Mouse (Mus musculus) MEL (cell line): ENCODE results near the gene Phyh. TPM values are rescaled to one million over a fixed set of nuclear protein-coding genes. Genes with fewer than 3 reads are reported as not detected.

Experiments
- DNase-seq: peaks from one replicate; pipeline ENCODE4 v3.0.0; 2011; ENCODE audit warnings: low read depth, low spot score
- H3K27ac ChIP-seq: 2 replicates; pipeline ENCODE4 v1.5.1; 2012; ENCODE audit warnings: low read depth, mild to moderate bottlenecking, control low read depth, low read length, moderate library complexity; ENCODE audit not compliant: control insufficient read depth
- H3K27me3 ChIP-seq, 2 experiments: fragments of 150-350 bp in 1 of 2; sonication (generic) in 1 of 2; 2 replicates each; pipeline ENCODE4 v1.6.1; 2012; ENCODE audit warnings: low read length in 2 of 2, mild to moderate bottlenecking in 2 of 2, improper control_type of control experiment in 1 of 2, moderate library complexity in 1 of 2; ENCODE audit not compliant: insufficient read depth in 2 of 2, control insufficient read depth in 1 of 2
- H3K36me3 ChIP-seq, 2 experiments: 2 replicates each; pipeline ENCODE4 v1.6.1; 2012 to 2014; ENCODE audit warnings: low read length in 2 of 2, improper control_type of control experiment in 1 of 2, inconsistent platforms in 1 of 2, mild to moderate bottlenecking in 1 of 2; ENCODE audit not compliant: insufficient read depth in 2 of 2, control insufficient read depth in 1 of 2
- H3K4me1 ChIP-seq, 2 experiments: fragments of 150-350 bp in 1 of 2; sonication (generic) in 1 of 2; 2 replicates each; pipeline ENCODE4 v1.6.1; 2012; ENCODE audit warnings: low read length in 2 of 2, improper control_type of control experiment in 1 of 2, mild to moderate bottlenecking in 1 of 2; ENCODE audit not compliant: insufficient read depth in 2 of 2, control insufficient read depth in 1 of 2
- H3K4me3 ChIP-seq, 2 experiments: fragments of 150-350 bp in 1 of 2; sonication (generic) in 1 of 2; 2 replicates each; pipeline ENCODE4 v1.5.1; 2012; ENCODE audit warnings: low read depth in 2 of 2, low read length in 2 of 2, mild to moderate bottlenecking in 2 of 2, moderate library complexity in 2 of 2, control low read depth in 1 of 2, improper control_type of control experiment in 1 of 2; ENCODE audit not compliant: control insufficient read depth in 1 of 2, insufficient read depth in 1 of 2
- H3K79me2 ChIP-seq: 2 replicates; pipeline ENCODE4 v1.6.1; 2012; ENCODE audit warnings: mild to moderate bottlenecking, low read length, moderate library complexity; ENCODE audit not compliant: control insufficient read depth, poor library complexity, insufficient read depth
- H3K9ac ChIP-seq: 2 replicates; pipeline ENCODE4 v1.6.1; 2012; ENCODE audit warnings: low read depth, mild to moderate bottlenecking, control low read depth, low read length, moderate library complexity; ENCODE audit not compliant: control insufficient read depth, poor library complexity, severe bottlenecking
- H3K9me3 ChIP-seq: fragments of 150-350 bp; sonication (generic); replicated peaks from 2 replicates; pipeline ENCODE4 v1.6.1; 2012; ENCODE audit warnings: mild to moderate bottlenecking, low read length, improper control_type of control experiment, moderate library complexity; ENCODE audit not compliant: insufficient read depth
- CHD2 ChIP-seq: IDR thresholded peaks from 2 replicates; pipeline ENCODE4 v1.6.1; 2011; ENCODE audit warnings: low read length, improper control_type of control experiment
- E2F4 ChIP-seq: IDR thresholded peaks from 2 replicates; pipeline ENCODE4 v1.6.1; 2011; ENCODE audit warnings: low read depth, low read length, improper control_type of control experiment, borderline replicate concordance
- ELF1 ChIP-seq: IDR thresholded peaks from 2 replicates; pipeline ENCODE4 v1.6.1; 2014; ENCODE audit warnings: low read depth, mild to moderate bottlenecking, inconsistent platforms, low read length, improper control_type of control experiment, moderate library complexity
- GABPA ChIP-seq: IDR thresholded peaks from 2 replicates; pipeline ENCODE4 v1.6.1; 2012; ENCODE audit warnings: low read depth, mild to moderate bottlenecking, inconsistent platforms, low read length, improper control_type of control experiment, moderate library complexity
- GATA1 ChIP-seq: IDR thresholded peaks from 2 replicates; pipeline ENCODE4 v1.6.1; 2011; ENCODE audit warnings: low read depth, low read length, improper control_type of control experiment
- HCFC1 ChIP-seq: IDR thresholded peaks from 2 replicates; pipeline ENCODE4 v1.6.1; 2012; ENCODE audit warnings: low read depth, mild to moderate bottlenecking, inconsistent platforms, low read length, improper control_type of control experiment, moderate library complexity
- JUND ChIP-seq: IDR thresholded peaks from 2 replicates; pipeline ENCODE4 v1.6.1; 2011; ENCODE audit warnings: low read depth, mild to moderate bottlenecking, improper control_type of control experiment, low read length
- KAT2A ChIP-seq: conservative IDR thresholded peaks from 2 replicates; pipeline ENCODE4 v1.6.1; 2012; ENCODE audit warnings: low read depth, low read length, improper control_type of control experiment, inconsistent platforms
- MAFK ChIP-seq: IDR thresholded peaks from 2 replicates; pipeline ENCODE4 v1.6.1; 2011; ENCODE audit warnings: low read depth, mild to moderate bottlenecking, low read length, improper control_type of control experiment, borderline replicate concordance
- MXI1 ChIP-seq: IDR thresholded peaks from 2 replicates; pipeline ENCODE4 v1.6.1; 2011; ENCODE audit warnings: mild to moderate bottlenecking, low read depth, low read length, improper control_type of control experiment
- MYC ChIP-seq: IDR thresholded peaks from 2 replicates; pipeline ENCODE4 v1.6.1; 2011; ENCODE audit warnings: low read depth, mild to moderate bottlenecking, low read length, improper control_type of control experiment, moderate library complexity
- NRF1 ChIP-seq: IDR thresholded peaks from 2 replicates; pipeline ENCODE4 v1.6.1; 2014; ENCODE audit warnings: low read depth, mild to moderate bottlenecking, inconsistent platforms, low read length, improper control_type of control experiment, moderate library complexity; ENCODE audit not compliant: poor library complexity, insufficient read depth, severe bottlenecking
- POLR2A ChIP-seq, 2 experiments: IDR thresholded peaks; 2 replicates each; pipeline ENCODE4 v1.6.1; 2011 to 2012; ENCODE audit warnings: low read length in 2 of 2, mild to moderate bottlenecking in 2 of 2, control low read depth in 1 of 2, improper control_type of control experiment in 1 of 2, low read depth in 1 of 2, moderate library complexity in 1 of 2; ENCODE audit not compliant: control insufficient read depth in 1 of 2, insufficient read depth in 1 of 2, poor library complexity in 1 of 2
- POLR2AphosphoS2 ChIP-seq: IDR thresholded peaks from 2 replicates; pipeline ENCODE4 v1.6.1; 2011; ENCODE audit warnings: low read length, improper control_type of control experiment
- POLR2AphosphoS5 ChIP-seq: IDR thresholded peaks from 2 replicates; pipeline ENCODE4 v1.6.1; 2012; ENCODE audit warnings: low read depth, borderline replicate concordance, mild to moderate bottlenecking, inconsistent platforms, low read length, moderate library complexity, mixed read lengths
- RAD21 ChIP-seq: IDR thresholded peaks from 2 replicates; pipeline ENCODE4 v1.6.1; 2011; ENCODE audit warnings: mild to moderate bottlenecking, low read depth, low read length, improper control_type of control experiment
- SMC3 ChIP-seq: IDR thresholded peaks from 2 replicates; pipeline ENCODE4 v1.6.1; 2011; ENCODE audit warnings: low read depth, low read length, improper control_type of control experiment
- TAL1 ChIP-seq: IDR thresholded peaks from 2 replicates; pipeline ENCODE4 v1.6.1; 2012; ENCODE audit warnings: mild to moderate bottlenecking, inconsistent platforms, low read length, moderate library complexity, mixed read lengths
- USF1 ChIP-seq: IDR thresholded peaks from 2 replicates; pipeline ENCODE4 v1.6.1; 2014; ENCODE audit warnings: low read depth, mild to moderate bottlenecking, inconsistent platforms, low read length, improper control_type of control experiment, moderate library complexity
- USF2 ChIP-seq, 2 experiments: IDR thresholded peaks; 2 replicates each; pipeline ENCODE4 v1.6.1; 2011 to 2012; ENCODE audit warnings: improper control_type of control experiment in 2 of 2, low read length in 2 of 2, borderline replicate concordance in 1 of 2, inconsistent platforms in 1 of 2, low read depth in 1 of 2, mild to moderate bottlenecking in 1 of 2; ENCODE audit not compliant: insufficient read depth in 1 of 2
- ZC3H11A ChIP-seq: IDR thresholded peaks from 2 replicates; pipeline ENCODE4 v1.6.1; 2012; ENCODE audit warnings: low read depth, mild to moderate bottlenecking, inconsistent platforms, low read length, improper control_type of control experiment
- ZKSCAN1 ChIP-seq: IDR thresholded peaks from 2 replicates; pipeline ENCODE4 v1.6.1; 2012; ENCODE audit warnings: low read depth, mild to moderate bottlenecking, inconsistent platforms, low read length, improper control_type of control experiment, moderate library complexity
- ZMIZ1 ChIP-seq: IDR thresholded peaks from 2 replicates; pipeline ENCODE4 v1.6.1; 2012; ENCODE audit warnings: low read depth, mild to moderate bottlenecking, inconsistent platforms, low read length, improper control_type of control experiment, moderate library complexity
- ZNF384 ChIP-seq: IDR thresholded peaks from 2 replicates; pipeline ENCODE4 v1.6.1; 2012; ENCODE audit warnings: low read depth, mild to moderate bottlenecking, inconsistent platforms, low read length, improper control_type of control experiment
- polyA plus RNA-seq, 2 experiments: library from polyadenylated mRNA; stranded (reverse) in 1 of 2; unstranded in 1 of 2; fragments of >175 nt in 1 of 2; fragments of >200 nt in 1 of 2; gene quantifications; 2 replicates each; pipeline versions ENCODE4 v1.2.1 to v1.2.4; 2012; ENCODE audit warnings: low replicate concordance in 2 of 2, low read depth in 1 of 2; ENCODE audit not compliant: insufficient read length in 2 of 2, insufficient read depth in 1 of 2, missing spikeins in 1 of 2
- total RNA-seq: library from RNA; depleted of rRNA; stranded (reverse); fragments of 300-350 nt; gene quantifications from 2 replicates; pipeline ENCODE4 v1.2.3, GENCODE M21; 2012

Phyh gene
- total and polyA plus RNA-seq, 3 experiments = not detected

DNA sequence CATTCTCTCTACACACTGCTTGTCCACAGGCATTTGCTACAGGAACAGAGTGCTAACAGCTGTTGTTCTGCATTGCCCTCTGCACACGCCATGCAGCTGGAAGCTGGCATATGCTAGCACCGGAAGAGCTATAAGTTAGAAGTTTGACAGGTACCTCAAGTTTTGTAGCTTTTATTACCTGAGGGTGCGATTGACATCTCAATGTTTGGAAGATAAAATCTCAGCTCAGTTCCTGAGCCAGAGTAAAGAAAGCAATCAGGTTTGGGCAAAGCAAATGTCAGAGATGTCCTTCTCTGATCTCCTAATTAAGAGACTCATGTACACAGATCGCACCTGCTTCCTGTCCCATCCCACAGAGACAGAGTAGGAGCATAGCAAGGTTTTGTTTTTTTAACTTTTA, 68.0 kb downstream of the Phyh start:
- Histone ChIP-seq H3K9ac (no peak overlapping the region), H3K36me3 (peaks cover 0 to 6% of the 10 kb centered on the region in 2 experiments; a peak in 2 of 4 replicates), H3K4me1 (no peaks in the 10 kb centered on the region), H3K79me2 (no peaks in the 10 kb centered on the region), H3K4me3 (no peak overlapping the region), H3K9me3 (no peaks in the 10 kb centered on the region), H3K27ac (no peak overlapping the region), H3K27me3 (no peaks in the 10 kb centered on the region)
- TF ChIP-seq MYC (no peak), MAFK (no peak), KAT2A (no peak), POLR2AphosphoS2 (no peak), SMC3 (no peak), ZKSCAN1 (no peak), GATA1 (no peak), ZMIZ1 (no peak), NRF1 (no peak), ZC3H11A (no peak), JUND (no peak), ZNF384 (no peak), E2F4 (no peak), CHD2 (no peak)
- DNase-seq = no peak

DNA sequence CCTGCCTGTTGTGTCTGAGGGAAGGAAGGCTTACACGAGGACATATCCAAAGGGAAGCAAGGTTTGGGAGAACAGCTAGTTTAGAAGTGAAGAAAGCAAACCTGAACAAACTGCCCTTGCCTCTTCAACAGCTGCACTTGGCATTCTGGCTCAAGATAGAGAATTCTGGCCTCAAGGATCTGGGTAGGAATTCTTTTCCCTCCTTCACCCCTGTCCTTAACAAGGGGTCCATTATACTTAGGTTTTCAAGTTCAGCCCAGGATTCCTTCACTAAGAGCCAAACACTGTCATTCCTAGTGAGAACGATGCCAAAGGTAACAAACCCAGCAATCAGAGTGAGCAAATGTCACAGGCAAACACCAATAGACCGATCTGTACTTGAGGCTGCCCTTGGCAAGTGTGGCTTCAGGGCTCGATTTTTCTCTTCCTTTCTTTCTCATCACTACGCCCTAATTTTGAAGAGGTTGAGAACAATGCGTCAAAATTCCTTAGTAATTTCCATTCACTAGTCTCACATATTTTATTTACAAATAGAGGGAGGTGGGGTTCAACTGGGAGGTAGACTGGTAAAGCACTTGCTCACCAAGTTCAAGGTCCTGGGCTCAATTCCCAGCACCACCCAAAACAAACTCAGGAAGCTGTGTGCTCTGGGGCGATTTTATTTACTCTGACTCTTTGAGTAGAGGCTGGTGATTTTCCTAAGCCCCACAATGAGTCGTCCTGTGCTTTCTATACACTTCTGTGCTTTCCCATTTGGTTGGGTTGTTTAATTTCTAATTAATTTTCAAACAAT, 68.8 kb downstream of the Phyh start:
- Histone ChIP-seq H3K9ac (no peak overlapping the region), H3K36me3 (peaks cover 0 to 8% of the 10 kb centered on the region in 2 experiments; a peak in 2 of 4 replicates), H3K4me1 (no peaks in the 10 kb centered on the region), H3K79me2 (no peaks in the 10 kb centered on the region), H3K9me3 (no peaks in the 10 kb centered on the region), H3K27me3 (no peaks in the 10 kb centered on the region), H3K4me3 (no peak overlapping the region), H3K27ac (no peak overlapping the region)
- no peak for TF ChIP-seq USF2 (IDR thresholded peaks at IDR 0.05; ENCODE audit: borderline replicate concordance in 1 of 2, insufficient read depth in 1 of 2, low read depth in 1 of 2, low read length in 2 of 2)
- no peak for TF ChIP-seq POLR2A (IDR thresholded peaks at IDR 0.05; ENCODE audit: control insufficient read depth in 1 of 2, insufficient read depth in 1 of 2, low read depth in 1 of 2, low read length in 2 of 2, poor library complexity in 1 of 2)
- TF ChIP-seq USF1 = no peak
- TF ChIP-seq MAFK = no peak
- TF ChIP-seq MXI1 = no peak
- TF ChIP-seq TAL1 = no peak
- TF ChIP-seq ELF1 = no peak
- TF ChIP-seq HCFC1 = no peak
- no peak for TF ChIP-seq GABPA
- TF ChIP-seq RAD21 = no peak
- no peak for TF ChIP-seq POLR2AphosphoS5
- no peak for DNase-seq
